Mouse (Mus musculus): ENCODE measurements around the gene Scgb1a1.
"Not testable (repeated sequence)": the region's sequence is repeated elsewhere in the genome, so short reads cannot be mapped to it uniquely, and the experiment has no call there.

Scgb1a1 gene

DNA sequence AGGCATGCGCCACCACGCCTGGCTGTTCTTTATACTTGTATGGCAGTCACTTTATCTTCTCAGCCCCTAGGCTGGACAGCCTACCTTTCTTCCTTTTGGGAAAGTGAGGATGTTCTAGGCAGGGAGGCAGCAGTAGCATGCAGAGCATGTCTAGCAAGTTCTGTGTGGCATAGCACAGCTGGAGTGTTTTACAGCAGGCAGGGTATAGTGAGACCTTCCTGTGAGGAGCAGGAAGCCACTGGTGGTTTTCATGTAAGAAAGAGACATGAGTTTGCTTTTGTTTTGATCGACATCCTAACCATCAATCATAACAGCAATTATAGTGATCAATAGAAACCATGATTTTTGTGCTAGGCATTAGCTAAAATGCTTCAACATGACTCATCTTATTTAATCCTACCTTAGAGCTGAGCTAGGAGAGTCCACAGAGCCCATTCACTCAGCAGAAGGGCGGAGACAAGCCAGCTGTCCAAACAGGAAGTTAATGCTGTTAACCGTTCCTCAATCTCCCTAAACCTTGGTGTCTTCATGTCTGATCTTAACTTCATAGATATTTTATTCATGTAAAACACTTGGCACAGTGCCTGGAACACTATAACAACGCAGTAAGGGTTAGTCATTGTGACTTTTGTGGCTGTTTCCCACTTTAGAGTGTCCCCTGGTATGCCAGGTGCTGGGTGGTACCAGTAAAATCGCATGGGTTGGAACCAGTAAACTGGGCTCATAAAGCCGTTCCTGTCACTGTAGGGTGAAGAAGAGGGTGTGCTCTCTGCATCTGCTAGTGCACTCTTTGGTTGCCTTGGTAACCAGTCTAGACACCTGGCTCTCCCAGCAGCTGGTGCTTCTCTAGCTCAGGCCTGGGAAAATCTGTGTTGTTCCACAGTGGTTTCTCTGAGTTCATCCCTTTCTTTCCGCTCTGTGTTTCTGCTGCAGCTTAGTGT is 21.9 kb downstream of the Scgb1a1 start:
- DNase-seq (ENCODE audit: low spot score): no peak

DNA sequence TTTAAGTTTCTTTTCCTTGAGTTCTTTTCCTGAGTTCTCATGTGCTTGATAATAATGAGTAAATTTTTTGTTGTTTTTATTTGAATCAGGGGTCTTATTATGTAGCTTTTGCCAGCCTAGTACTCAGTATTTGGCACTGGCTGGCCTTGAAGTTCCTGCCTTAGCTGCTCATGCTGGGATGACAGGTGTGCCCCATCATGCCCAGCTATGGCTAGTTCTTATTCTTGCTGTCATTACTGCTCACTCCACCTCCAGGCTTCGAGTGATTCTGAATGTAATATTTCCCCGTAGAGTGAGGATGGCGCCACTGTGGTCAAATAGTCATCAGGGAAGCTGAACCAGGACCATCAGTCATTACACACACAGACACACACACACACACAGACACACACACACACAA is 23.9 kb downstream of the Scgb1a1 start:
- DNase-seq (ENCODE audit: low spot score): no peak

DNA sequence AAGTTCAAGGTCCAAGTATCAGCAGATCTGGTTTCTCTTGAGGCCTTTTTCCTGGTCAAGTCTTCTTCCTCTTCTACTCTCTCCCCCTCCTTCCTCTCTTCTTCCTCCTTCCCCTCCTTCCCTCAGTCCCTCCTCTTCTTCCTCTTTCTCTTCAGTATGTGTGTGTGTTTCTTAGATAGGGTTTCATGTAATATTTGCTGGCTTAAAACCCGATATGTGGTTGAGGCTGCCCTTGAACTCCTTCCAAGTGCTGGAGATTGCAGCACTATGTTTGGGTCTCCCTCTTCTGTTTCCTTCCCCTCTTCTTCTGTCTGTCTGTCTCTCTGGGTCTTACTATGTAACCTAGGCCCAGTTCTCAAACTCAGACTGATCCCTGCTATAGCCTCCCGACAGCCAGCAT is 24.9 kb downstream of the Scgb1a1 start:
- no peak for DNase-seq (ENCODE audit: low spot score)

DNA sequence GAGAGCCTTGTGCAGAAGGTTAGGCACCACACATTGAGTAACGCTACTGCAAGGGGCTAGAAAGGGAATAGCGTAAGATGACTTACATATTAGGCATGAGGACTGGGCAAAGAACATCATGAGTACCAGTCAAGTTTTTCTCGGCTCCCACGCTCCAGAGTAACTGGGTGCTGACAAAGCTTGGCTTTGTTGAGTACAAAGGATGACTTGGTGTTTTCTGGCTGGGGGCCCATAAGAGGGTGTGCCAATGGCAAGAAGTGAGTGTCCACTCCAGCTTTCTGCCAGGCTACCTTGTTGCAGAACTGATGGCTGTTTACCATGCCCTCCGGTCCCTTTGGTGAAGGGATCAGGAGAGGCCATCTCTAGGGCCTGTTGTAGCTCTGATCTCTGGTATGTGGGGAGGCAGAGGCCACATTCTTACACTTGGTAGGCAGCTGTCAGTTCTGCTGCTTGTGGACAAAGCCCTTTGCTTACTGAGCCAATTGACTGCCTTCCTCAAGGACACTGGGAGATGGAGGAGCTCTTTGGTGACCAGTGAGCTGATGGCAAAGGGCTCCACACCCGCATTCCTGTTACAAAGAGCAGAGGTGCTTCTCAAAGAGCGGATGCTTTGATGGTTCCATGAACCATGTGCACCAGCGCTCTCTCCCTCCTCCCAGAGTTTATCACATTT is 26.4 kb downstream of the Scgb1a1 start:
- DNase-seq (ENCODE audit: low spot score): no peak

- DNase-seq (ENCODE audit: low spot score): no peak
Observed at GRCm38 (mm10) chr19:9060103-9060502, 27.7 kb downstream of the Scgb1a1 start.

DNA sequence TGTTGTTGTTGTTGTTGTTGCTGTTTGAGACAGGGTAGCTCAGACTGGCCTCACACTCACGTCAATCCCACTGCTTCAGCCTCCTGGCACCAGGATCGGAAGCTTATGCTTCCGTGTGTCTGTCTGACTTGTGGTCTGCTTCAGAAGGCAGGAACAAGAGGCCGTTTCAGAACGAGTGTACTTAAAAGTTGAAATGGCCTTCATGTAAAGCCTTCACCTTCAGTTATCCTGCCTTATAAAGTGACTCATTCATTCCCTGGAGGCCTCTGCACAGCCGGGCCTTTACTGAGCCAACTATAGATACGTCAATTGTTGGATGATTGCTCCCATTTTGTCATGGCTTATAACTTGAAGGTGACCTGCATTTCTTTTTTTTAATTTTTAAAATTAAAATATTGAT is 28.4 kb downstream of the Scgb1a1 start:
- DNase-seq (ENCODE audit: low spot score): no peak

GRCm38 (mm10) chr19:9058944-9059343 is 28.8 kb downstream of the Scgb1a1 start:
- no peak for DNase-seq (ENCODE audit: low spot score)

DNA sequence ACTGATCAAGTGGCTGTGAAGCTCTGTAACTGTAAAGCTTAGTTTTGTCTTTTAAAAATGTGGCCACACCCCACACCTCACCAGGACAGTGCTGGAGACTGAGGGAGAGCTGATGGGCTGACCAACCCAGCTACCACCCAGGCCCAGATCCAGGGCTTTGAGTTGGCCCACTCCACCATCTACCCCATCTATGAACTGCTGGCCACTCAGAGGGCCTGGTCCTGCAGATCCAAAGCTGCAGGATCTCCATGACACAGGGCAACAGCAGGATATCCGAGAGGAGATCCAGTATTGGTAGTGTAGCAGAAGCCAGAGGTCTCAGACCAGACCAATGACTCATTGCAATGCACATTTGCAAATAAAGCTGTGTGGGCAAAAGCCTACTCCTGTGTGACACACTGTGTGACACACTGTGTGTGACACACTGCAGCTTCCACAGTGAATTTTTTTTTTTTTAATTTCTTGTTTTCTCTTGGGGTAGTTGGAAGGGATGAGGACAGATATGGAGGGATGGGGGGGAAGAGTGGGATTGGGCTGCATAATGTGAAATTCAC is 29.4 kb downstream of the Scgb1a1 start:
- DNase-seq (ENCODE audit: low spot score): no peak

DNA sequence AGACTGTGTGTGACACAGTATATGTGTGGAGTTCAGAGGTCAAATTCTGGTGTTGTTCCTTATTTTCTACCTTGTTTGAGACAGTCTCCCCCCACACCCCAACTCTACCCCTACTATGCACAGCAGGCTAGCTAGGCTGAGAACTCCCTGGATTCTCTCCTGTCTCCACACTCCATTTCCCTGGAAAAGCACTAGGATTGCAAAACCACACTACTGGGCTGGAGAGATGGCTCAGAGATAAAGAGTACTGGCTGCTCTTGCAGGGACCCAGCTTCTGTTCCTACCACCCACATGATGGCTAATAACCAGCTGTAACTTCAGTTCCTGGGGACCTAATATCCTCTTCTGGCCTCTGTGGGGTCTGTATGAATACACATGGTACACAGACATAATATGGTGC is 30.1 kb downstream of the Scgb1a1 start:
- DNase-seq (ENCODE audit: low spot score): no peak

DNA sequence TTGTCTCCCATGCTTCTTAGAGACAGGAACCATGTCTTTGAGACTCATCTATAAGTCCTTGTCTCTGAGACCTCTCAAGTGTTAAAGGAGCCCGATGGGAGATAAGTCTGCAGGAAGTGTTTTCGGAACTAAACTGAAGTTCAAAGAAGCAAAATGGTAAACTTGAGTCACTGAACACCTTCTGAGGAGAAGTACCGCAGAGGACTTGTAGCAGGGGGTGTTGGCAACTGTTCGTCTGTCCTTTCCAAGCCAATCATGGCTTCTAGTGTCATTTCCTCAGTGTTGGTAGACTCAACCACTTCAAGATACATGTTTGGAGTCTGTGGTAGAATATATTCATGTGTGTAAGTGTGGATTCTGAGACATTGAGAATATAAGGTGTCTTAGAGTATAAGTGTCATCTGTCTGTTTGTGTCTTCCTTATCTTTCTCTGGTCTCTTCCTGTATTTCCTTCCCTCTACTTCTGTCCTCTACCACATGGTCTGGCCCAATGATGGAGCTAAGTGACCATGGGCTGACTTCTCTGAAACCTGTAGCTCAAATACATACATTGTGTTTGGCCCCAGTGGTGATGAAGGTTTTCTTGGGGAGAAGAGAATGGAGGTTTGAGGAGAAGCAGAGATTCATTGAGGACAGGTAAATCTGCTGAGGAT is 31.9 kb downstream of the Scgb1a1 start:
- no peak for DNase-seq (ENCODE audit: low spot score)

GRCm38 (mm10) chr19:9055153-9055552 is 32.6 kb downstream of the Scgb1a1 start:
- DNase-seq (ENCODE audit: low spot score): no peak

- peak; percentile 73 for DNase-seq (ENCODE audit: low spot score)
Observed at GRCm38 (mm10) chr19:9052803-9053431, 34.8 kb downstream of the Scgb1a1 start.

- DNase-seq (ENCODE audit: low spot score): not testable (repeated sequence)
Observed at GRCm38 (mm10) chr19:9051985-9052384, 35.8 kb downstream of the Scgb1a1 start.

DNA sequence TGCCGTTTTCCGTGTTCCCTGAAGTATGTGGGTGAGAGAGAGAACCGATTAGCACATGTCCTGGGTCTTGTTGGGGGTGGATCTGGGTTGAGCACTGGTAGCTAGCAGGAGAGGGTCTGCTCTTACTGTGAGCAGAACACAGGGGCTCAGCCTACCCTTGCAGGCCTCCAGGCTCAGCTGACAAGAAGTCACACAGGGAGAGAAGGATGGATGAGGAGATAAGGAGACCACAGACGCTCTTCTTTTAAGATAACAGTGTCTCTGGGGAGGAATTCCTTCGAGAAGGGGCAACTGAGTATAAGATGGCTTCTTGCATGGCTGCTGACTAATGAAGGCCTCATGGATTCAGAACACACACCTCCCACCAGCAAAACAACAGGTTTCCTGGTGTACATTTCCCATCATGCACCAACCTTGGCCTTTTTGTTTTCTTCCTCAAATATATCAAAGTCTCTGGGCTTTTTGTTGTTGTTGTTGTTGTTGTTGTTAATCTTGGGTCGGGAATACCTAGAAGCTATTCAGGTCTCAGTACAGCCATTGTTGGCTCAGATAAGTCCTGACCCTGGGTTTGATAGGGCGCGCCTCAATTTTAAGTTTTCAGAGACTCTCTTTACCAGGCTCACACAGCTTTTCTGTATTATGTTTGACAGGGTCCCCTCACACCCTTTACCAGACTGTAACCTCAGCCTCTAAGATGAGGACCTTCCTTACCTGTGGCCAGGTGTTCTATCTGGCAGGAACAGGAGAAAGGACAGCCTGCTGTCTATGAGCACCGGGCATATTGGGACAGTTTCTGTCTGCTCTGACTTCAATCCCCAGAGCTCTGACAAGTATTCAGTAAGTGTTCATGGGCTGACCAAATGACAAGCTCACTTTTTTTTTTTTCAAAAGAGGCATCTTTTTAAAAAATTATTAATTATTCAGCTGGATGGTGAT is 37.2 kb downstream of the Scgb1a1 start:
- DNase-seq (ENCODE audit: low spot score): peak; percentile 65

DNA sequence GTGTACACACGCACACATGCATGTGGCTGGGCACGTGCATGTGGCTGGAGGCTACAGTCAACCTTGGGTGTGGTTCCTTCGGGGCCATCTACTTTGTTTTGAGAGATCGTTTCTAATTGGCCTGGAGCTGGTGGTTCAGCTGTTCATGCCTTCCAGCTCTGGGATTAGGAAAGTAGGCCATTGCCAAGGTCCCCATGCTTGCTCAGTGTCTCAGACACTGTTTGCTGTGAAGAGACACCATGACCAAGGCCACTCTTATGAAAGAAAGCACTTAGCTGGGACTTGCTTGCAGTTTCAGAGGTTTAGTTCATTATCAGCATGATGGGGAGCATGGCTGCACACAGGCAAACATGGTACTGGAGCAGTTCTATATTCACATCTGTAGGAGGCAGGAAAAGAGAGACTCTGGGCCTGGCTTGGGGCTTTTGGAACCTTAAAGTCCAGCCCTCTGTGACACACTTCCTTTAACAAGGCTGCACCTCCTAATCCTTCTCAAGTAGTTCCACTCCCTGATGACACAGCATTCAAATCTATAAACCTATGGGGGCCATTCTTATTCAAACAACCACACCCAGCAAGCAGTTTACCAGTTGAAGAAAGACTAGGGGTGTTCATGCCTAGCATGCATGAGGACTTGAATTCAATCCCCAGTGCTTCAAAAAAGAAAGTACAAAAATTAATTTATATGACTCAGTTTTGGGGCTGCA is 38.6 kb downstream of the Scgb1a1 start:
- no peak for DNase-seq (ENCODE audit: low spot score)

- no peak for DNase-seq (ENCODE audit: low spot score)
Observed at GRCm38 (mm10) chr19:9047946-9048387, 39.8 kb downstream of the Scgb1a1 start.

- DNase-seq (ENCODE audit: low spot score): peak; percentile 72
Observed at GRCm38 (mm10) chr19:9047207-9047945, 40.4 kb downstream of the Scgb1a1 start.

DNA sequence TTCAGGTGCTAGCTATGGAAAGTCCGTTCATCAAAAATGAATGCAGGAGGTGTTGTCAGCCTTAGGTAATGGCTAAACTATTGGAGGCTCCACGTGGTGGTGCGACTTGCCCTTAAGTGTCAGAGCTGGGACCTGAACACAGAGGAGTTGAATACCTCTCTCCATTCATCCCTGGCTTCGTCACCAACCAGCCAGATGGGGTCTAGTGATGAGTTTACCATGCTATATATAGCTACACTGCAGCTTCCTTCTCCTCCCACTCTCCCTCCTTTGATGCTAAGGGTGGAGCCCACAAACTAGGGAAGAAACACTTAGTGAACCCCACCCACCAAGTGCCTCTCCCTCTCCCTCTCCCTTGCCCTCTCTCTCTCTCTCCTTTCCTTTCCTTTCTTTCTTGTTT is 43.5 kb downstream of the Scgb1a1 start:
- DNase-seq (ENCODE audit: low spot score): no peak

DNA sequence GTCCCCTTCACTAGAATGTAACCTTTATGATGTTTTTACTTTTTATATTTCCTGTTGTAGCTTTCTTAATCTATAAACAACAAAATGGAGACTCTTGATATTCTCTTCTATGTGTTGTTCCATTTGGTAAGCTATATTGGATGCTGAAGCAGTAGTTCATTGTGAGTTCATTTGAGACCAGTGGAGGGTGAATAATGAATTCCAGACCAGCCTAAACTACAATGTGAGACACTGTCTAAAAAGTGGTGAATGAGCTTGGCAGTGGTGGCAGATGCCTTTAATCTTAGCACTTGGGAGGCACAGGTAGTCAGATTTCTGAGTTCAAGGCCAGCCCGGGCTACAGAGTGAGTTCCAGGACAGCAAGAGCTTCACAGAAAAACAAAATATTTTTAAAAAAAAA is 44.6 kb downstream of the Scgb1a1 start:
- DNase-seq (ENCODE audit: low spot score): no peak
